Mouse (Mus musculus): ENCODE results near the gene Gm17387.

DNA sequence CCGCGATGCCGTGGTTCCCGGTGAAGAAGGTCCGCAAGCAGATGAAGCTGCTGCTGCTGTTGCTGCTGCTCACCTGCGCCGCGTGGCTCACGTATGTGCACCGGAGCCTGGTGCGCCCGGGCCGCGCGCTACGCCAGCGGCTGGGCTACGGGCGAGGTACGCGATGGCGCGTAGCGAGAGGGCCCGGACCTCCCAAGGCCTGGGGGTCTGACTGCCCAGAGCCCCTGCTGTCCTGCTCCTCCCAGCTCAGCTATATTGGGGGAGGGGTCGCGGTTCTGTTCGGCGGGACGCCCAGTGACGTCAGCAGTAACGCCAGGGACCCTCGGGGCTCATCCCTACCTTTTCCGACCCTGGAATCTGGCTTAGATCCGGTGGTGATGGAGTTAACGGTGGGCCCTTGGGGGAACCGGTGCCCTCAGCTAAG, 32.4 kb downstream of the Gm17387 start:
- TF ChIP-seq POLR2A (IDR thresholded peaks at IDR 0.05; ENCODE audit: control insufficient read depth in 1 of 2, insufficient read depth in 1 of 2, low read depth in 1 of 2, low read length in 2 of 2, poor library complexity in 1 of 2) (no peak), CTCF (IDR thresholded peaks at IDR 0.05 in 2 of 3, conservative IDR thresholded peaks at IDR 0.05 in 1 of 3; ENCODE audit: control insufficient read depth in 1 of 3, insufficient read depth in 1 of 3, low read depth in 2 of 3, low read length in 3 of 3, poor library complexity in 1 of 3, severe bottlenecking in 1 of 3) (no peak), JUND (IDR thresholded peaks at IDR 0.05; ENCODE audit: low read depth, low read length) (no peak)
